Mouse (Mus musculus) T-helper 2 cell (primary cell): Measurements from ENCODE around the gene Olfr287.

ENCODE experiments used
- in situ Hi-C: fragments of 300-600 bp; cut with MboI, MseI; formaldehyde crosslinking; loops from one replicate; pipeline ENCODE4 v1.15.1; 2025; ENCODE audit warnings: high pct_unique_total_duplicates

Olfr287 gene

DNA sequence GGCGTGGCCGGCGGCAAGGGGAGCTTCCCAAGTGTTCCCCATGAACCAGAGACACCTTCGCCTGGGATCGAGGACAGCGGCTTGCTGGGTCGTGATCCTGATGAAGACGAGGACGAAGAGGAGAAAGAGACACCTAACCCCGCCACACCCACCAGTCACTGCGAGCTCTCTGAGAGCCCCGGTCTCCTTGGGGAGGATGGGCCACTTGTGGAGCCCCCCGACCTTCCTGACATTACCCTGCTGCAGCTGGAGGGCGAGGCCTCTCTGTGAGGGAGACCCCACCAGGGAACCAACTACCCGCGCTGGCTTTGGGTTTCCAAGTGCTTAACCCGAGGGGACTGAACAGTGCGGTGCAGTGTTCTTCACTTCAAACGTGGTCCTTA lies 52.2 kb downstream of the Olfr287 start:
- in situ Hi-C loops = no loop called here

DNA sequence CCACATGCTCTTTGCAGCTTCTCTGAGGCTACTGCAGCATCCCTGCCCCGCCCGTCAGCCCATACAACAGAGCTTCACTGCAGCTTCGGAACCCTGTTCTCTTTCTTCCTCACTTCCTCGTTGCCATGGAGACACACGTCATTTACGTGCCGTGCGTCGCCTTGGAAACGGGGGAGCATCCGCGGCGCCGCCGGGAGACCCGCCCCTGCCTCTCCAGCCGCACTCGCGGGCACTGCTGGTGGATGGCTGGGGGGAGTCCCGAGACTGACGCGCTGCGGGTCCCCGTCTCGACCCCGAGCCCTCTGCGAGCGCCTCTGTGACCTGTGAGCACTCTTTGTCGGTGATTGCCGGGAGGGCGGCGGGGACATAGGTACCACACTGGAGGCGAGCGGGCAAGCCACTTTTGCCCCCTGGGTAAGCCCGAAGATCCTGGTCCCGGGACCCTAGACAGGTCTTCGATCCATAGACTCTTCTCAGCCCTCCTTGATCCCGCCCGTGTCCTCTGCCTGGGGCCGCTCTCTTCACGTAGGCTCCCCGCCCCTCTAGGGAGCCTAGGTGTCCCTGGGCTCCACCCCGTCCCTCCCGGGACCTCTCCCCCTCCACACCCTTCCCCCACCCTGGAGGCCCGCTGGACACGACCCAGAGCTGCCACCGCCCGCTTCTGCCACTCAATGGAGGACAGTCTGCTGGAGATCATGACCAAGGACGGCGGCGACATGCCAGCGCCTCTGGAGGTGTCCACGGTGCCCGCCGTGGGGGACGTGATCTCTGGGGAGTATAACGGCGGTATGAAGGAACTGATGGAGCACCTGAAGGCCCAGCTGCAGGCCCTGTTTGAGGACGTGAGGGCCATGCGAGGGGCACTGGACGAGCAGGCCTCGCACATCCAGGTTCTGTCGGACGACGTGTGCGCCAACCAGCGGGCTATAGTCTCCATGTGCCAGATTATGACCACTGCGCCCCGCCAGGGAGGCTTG lies 52.9 kb downstream of the Olfr287 start:
- in situ Hi-C loops = no loop called here

DNA sequence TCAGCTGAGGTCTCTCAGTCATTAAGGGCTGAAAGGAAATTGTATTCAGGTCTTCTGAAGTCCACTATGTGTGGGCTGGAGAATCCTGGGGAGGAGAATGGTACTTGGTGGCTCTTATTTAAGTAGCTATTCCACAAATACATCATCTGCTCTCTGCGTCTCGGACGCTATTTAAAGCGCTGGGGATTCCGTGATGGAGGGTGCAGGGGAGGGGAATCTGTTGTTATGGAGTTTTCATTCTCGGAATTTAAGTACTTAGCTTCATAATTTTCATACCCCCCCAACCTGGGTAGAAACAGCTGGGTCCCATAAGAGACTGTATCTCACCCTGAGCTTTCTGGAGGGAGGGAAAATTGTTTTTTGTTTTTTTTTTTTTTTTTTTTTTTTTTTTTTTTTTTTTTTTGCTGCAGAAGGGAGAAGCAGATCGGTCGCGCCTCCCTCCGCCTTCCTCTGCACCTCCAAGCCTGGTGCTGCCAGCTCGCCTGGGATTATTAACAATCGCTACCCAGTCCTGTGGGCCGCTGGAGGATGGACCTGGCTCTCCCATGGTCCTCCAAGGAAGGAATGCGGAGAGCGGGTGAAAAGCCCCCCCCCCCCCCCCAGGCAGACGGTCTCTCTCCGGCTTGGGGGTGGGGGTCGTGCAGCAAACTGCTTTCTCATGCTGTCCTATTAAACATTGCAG lies 53.8 kb downstream of the Olfr287 start, which contains the start of gene Ccdc184:
TSS of gene Ccdc184 (plus strand) at position 196 of the 682 bp plus-strand sequence.
- in situ Hi-C loops = no loop called here

DNA sequence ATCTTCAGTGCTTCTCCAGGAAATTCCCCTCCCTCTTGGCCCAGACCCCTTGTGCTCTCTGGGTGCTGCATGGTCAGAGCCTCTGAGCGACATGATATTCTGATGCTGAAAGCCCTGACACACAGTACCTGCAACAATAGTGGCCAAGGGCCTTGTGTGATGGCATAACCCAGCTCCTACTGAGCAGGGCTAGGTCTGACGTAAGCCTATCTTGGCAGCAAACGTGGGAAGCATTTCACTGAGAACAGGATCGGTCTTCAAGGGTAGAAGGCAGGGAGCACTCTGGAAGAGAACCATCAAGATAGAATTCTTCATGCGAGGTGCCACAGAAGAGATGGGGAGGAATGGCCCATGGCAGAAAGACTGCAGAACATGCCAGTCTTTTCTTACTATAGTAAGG lies 55.3 kb downstream of the Olfr287 start, which contains the start of gene Asb8:
TSS of gene Asb8 (minus strand) at position 101 of the 400 bp plus-strand sequence.
- in situ Hi-C loops = no loop called here

DNA sequence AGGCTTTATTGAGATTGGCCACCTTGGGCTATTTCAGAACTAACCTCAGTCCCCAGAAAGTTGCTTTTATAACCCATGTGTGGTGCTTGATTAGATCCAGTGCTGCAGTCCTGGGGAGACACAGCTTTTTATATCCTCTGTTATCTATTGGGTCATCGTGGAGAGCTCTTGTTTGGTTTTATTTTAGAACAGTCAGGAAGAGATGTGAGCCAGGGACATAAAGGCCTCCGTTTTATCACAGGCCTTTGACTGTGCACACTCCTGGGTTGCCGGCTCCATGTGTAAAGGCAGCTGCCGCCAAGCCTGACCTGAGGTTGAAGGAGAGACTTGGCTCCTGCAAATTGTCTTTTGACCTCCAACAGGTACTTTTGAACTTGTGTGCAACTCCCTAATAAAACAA lies 58.3 kb downstream of the Olfr287 start:
- in situ Hi-C loops = no loop called here

DNA sequence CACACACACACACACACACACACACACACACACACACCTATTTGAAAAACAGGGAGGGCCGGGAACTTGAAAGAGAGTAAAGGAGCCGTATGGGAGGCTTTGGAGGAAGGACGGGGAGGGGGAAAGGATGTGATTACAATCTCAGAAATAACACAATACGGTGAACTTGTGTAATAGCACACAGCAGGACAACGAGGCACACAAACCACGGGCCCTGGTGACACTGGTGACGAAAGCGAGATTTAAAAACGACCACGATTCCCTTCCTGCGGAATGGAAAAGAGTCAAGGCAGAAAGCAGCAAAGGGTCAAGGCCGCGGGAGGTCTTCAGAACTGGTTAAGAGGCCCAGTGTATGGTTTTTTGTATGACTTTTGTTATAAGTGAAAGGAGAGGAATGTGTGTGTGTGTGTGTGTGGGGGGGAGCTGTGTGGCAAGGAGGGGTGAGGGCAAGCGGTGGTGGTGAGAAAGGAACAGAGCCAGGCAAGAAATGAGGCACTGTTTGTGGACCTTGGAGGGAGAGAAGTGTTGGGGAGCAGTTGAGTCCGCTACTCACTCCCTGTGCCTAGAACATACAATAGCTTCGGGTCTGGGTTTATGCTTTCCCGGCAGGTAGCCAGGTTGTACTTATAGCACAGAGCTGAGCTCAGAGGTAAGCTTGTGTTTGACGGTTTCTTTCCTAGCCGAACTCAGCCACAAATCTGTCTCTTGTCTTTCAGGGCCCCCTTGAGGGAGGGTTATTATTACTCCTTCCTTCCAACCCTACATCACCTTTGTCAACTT lies 59.6 kb downstream of the Olfr287 start:
- in situ Hi-C loops = no loop called here

DNA sequence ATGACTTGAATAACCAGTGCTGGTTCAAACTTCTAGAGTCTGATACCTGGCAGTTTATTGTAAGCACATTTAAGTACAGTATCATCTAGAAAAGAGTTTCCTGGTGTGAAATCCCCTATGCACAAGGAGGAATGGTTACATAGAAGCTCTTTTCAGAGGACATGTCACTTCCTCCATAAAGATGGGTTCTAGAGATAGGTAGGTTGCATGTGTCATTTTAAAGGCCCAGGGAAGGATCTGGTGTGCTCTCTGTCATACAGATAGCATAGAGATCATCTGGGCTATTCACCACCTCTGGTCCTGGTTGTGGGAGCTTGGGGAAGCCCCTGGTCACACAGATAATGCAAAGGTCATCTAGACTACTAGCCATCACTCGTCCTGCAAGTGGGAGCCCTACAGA lies 63.6 kb downstream of the Olfr287 start:
- in situ Hi-C loops = no loop called here
